13 mouse cellular contexts compared by ENCODE assay signal in the genomic region with DNA sequence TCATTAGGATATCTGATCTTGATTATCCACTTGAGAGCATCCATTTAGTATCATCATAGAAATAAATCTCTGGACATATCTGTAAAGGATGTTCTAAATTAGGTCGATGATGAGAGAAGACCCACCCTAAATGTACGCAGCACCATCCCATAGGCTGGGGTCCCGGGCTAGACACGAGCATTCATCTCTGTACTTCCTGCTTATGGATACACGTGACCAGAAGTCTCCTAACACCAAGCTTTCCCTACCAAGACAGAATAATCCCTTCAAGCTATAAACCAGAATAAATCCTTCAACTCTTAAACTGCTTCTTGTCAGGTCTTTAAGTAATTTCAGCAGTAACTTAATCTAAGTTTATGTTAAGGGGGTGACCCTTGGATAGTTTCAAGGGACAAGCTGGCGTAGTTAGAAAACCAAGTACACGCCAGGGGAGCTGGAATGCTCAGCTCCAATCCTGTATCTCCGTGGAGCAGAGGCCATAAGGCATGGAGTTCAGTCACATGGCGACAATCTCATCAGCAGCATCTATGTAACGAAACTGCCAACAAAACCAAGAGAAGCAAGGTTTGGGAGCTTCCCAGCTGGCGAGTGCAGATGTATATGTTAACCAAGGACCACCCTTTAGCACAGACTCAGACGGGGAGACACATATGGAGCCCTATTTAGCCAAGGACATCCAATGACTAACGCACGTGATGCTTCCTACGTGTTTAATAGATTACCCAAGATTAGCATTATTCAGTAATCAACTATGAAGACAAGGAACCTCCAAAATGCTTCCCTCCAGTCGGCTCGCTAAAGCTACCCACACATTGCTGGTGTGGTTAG.
"Had no signal": no experiment of that assay in that cellular context is flagged by ENCODE, and none has a peak within 500 bp of the region (broad histone marks: within the 10 kb centered on the region; RNA-seq: fewer than 3 reads in every experiment).

No protein-coding gene starts in this region.

- H3K4me2 ChIP-seq: intestine, embryonic 15.5 days; limb, embryonic 12.5 days; liver, embryonic 13.5 days; midbrain, embryonic 13.5 days had no signal

- H3K9ac ChIP-seq: intestine, embryonic 15.5 days; limb, embryonic 12.5 days; liver, embryonic 13.5 days; liver, postnatal 0 days; midbrain, embryonic 13.5 days had no signal

- H3K27me3 ChIP-seq: intestine, embryonic 15.5 days; limb, embryonic 12.5 days; liver, embryonic 13.5 days; midbrain, embryonic 13.5 days had no signal

- H3K4me3 ChIP-seq: intestine, embryonic 15.5 days; layer of hippocampus, adult 2 months; limb, embryonic 12.5 days; liver, embryonic 13.5 days; midbrain, embryonic 13.5 days had no signal

- H3K36me3 ChIP-seq: intestine, embryonic 15.5 days; limb, embryonic 12.5 days; liver, embryonic 13.5 days; midbrain, embryonic 13.5 days had no signal

- DNase-seq: kidney, adult 8-10 months; kidney, postnatal 36 days; liver; liver, embryonic 13.5 days; liver, postnatal 0 days; lung, postnatal 36 days; right cerebral cortex, postnatal 14 days; thymus, adult 2 months; thymus, postnatal 25 days had no signal

- ATAC-seq: intestine, embryonic 15.5 days; liver, postnatal 0 days; midbrain, embryonic 13.5 days had no signal

- H3K27ac ChIP-seq: intestine, embryonic 15.5 days; layer of hippocampus, adult 2 months; limb, embryonic 12.5 days; liver, embryonic 13.5 days; midbrain, embryonic 13.5 days had no signal

- H3K4me1 ChIP-seq: intestine, embryonic 15.5 days; limb, embryonic 12.5 days; midbrain, embryonic 13.5 days had no signal

- H3K9me3 ChIP-seq: intestine, embryonic 15.5 days; limb, embryonic 12.5 days; liver, embryonic 13.5 days; midbrain, embryonic 13.5 days had no signal
